Mouse (Mus musculus) naive thymus-derived CD4-positive, alpha-beta T cell, adult 2 months (primary cell): ENCODE data around the gene Cd69.

Experiments
- DNase-seq: peaks from one replicate; pipeline ENCODE4 v3.0.0-alpha.2; 2011; ENCODE audit warnings: low read depth

Cd69 gene

GRCm38 (mm10) chr6:129223611-129224010, 51.6 kb downstream of the Cd69 start:
- no peak for DNase-seq

DNA sequence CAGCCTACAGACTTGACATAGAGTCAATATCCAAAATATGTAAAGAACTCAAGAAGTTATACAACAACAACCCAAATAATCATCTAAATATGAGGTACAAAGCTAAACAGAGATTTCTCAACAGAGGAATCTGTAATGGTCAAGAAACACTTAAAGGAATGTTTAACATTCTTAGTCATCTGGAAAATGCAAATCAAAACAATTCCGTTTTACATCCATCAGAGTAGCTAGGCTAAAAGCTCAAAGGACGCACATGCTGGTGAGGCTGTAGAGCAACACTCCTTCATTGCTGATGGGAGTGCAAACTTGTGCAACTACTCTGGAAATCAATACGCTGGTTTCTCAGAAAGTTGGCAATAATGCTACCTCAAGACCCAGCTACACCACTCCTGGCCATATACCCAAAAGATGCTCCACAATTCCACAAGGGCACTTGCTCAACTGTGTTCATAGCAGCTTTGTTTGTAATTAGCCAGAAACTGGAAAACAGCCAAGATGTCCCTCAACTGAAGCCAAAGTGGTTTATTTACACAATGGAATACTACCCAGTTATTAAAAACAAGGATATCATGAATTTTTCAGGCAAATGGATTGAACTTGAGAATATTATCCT, 52.9 kb downstream of the Cd69 start:
- DNase-seq, result no peak

GRCm38 (mm10) chr6:129221053-129221452, 54.2 kb downstream of the Cd69 start:
- no peak for DNase-seq

DNA sequence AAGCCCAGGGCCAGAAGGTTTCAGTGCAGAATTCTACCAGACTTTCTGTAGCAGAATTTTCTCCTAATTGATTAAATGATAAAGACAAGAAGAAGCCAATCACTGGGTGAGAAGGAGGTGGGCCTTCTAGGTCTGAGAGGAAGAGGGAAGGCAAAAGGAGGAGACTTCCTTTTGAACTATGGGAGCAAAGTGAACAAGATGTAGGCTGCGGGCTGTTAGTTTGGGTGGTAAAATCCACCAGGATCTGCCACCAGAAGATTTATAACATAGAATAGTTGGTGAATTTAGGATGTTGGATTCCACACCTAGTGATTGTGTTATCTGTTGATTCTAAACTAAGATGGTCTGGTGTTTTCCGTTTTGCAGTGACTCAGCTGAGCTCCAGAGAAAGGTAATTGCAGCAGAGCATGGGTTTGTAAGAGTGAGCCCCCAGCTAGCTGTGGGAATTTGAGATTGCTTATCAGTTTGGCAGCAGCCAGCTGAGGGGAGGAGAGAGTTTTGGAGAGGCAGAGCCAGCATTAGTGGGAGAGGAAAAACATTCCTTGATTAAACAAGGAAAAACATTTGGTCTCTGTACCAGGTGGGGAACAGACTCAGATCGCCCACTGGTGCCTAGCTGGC, 55.2 kb downstream of the Cd69 start:
- DNase-seq, result no peak

DNA sequence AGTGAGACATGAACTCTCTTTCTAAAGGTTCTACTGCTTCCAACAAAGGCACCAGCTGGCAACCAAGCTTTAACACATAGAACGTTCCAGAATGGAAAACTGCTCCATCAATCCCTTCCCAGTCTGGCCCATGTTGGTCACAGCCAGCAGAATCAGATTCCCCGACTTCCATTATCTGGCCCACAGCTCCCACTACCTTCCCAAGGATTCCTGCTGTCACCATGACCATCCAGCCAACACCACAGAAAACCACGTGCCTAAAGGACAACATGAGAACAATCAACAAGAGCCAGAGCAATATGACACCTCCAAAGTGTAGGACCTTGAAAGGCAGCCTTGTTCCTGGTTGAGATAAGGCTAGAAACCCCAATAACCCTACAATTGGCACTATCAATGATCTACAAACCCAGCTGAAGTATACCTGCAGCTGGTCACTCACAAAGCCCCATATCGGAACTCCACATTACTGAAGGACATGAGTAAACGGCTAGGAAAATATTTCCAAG, 57.0 kb downstream of the Cd69 start:
- no peak for DNase-seq
